Mouse (Mus musculus): ENCODE measurements at regions not wholly inside any gene's neighbourhood (a gene's known extent, or its start where the extent isn't known, plus 50 kb on each side); places are given as distances from the start of the nearest gene placed in this dataset.

DNA sequence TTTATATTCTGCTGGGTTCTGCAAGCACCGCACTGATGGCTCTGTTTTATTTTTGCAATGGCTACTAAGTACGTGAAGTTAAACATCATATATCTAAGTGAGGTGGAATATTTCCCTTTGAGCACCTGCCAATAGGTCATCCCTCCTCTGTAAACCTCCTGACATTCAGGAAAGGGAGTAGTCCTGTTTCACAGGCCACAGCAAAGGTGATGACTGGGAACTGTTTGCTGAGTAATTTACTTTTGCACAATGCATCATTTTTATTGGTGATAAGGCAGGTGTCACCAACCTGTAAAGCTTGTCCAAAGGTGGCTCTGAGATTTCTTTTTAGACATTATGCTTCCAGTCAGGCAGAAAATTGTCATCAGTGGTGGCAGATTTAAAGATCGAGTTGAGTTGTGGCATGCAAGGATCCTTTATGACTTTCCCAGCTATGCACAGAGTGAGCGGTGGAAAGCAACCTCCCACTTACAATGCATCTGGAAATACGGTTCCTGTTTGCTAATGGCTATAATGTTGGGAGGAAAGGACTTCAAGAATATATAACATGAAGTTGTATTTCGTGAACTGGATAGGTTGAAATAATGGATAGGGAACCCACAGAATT lies 1430.3 kb downstream of the 4930444P10Rik start:
- no peak for TF ChIP-seq CTCF (IDR thresholded peaks at IDR 0.05; ENCODE audit: low read depth, low read length)
- TF ChIP-seq POLR2A (IDR thresholded peaks at IDR 0.05; ENCODE audit: borderline replicate concordance, low read depth, low read length): no peak

Data from bone marrow macrophage, adult 2 months (primary cell).